Mouse (Mus musculus): ENCODE data around the gene Maml2. TPM values are rescaled to one million over a fixed set of nuclear protein-coding genes. Genes with fewer than 3 reads are reported as not detected.

The Maml2 gene
- polyA plus RNA-seq, 1 experiment from 2014 or later: 6.3 TPM

DNA sequence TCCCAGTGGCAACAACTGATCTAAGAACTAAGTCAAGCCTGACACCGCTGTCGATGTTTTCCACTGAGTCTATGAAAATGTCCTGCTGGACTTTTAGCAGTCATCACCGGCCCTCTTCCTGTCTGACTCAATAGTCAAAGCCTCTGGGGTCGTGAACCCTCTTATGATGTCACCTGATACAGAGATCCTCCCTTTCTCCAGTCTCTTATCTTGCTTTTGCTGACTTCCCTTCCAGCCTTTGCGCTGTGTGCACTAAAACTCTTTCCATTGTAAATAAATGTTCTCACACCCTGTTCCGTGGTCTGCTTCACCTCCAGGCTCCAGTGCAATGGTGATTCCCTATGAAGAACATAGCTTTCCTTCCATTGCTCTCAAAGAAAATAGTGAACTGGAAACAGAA lies 132.5 kb downstream of the Maml2 start:
- Histone ChIP-seq H3K4me1 (ENCODE audit: control insufficient read depth, insufficient read depth, low read length) (peaks cover 18% of the 10 kb centered on the region; the same call in 1 of the 2 replicates), H3K4me3 (ENCODE audit: low read depth, low read length) (no peak overlapping the region), H3K9ac (ENCODE audit: low read length) (no peak overlapping the region), H3K27me3 (replicated peaks; ENCODE audit: control insufficient read depth, insufficient read depth, low read length) (no peaks in the 10 kb centered on the region), H3K27ac (ENCODE audit: low read depth, low read length) (no peak overlapping the region), H3K4me2 (ENCODE audit: low read length) (no peak overlapping the region), H3K9me3 (replicated peaks; ENCODE audit: control insufficient read depth, low read length) (no peaks in the 10 kb centered on the region), H3K36me3 (ENCODE audit: control insufficient read depth, insufficient read depth, low read length) (no peaks in the 10 kb centered on the region)
- DNase-seq (ENCODE audit: low spot score) (no peak), ATAC-seq (no peak)
- 94% methylated on average over 6 of the region's 6 CpGs for WGBS

DNA sequence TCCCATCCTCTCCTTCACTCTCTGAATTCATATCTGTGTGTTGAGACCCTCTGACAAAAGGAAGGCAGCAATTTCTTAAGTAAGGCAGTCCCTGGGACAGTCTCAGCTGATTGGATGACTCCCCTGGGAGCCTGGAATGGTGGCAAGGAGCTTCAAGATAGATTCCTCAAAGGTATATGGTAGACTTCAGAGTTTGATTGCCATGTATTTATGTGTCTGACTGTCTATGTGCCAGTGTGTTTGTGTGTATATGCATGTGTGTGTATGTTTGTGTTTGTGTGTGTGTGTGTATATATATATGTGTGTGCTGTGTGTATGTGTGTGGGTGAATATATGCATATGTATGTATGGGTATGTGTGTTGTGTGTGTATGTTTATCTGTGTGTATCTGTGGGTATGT lies 133.0 kb downstream of the Maml2 start:
- no peak for ATAC-seq

DNA sequence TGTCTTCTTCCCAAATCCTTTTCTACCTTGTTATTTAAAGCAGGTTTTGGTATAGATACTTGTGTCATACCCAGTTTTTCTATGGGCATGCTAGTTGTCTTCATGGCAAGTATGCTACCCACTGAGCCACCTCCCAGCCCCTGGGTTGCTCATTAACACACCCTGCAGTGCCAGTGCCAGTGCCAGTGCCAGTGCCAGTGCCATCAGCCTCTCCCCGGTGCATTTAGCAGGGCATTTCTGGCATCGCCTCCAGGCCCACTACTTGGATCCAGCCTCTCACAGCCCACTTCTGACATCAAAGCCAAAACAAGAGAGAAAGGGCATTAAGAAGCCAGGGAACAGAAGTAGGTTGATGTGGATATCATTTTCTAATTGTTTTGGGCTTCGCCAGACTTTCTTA lies 133.9 kb downstream of the Maml2 start:
- H3K9ac ChIP-seq (ENCODE audit: low read length): no peak overlapping the region
- H3K4me3 ChIP-seq (ENCODE audit: low read depth, low read length): no peak overlapping the region
- H3K9me3 ChIP-seq (replicated peaks; ENCODE audit: control insufficient read depth, low read length): no peaks in the 10 kb centered on the region
- no peaks in the 10 kb centered on the region for H3K27me3 ChIP-seq (replicated peaks; ENCODE audit: control insufficient read depth, insufficient read depth, low read length)
- no peaks in the 10 kb centered on the region for H3K36me3 ChIP-seq (ENCODE audit: control insufficient read depth, insufficient read depth, low read length)
- no peak overlapping the region for H3K27ac ChIP-seq (ENCODE audit: low read depth, low read length)
- ATAC-seq (no peak), DNase-seq (ENCODE audit: low spot score) (no peak)
- H3K4me2 ChIP-seq (ENCODE audit: low read length): no peak overlapping the region
- 0 out of 2 replicates have a peak, but pooled peaks cover 7% of the 10 kb centered on the region for H3K4me1 ChIP-seq (ENCODE audit: control insufficient read depth, insufficient read depth, low read length)
- WGBS: 80% methylated on average over 3 of the region's 3 CpGs

More for the DNA sequence above, 133.0 kb downstream of the Maml2 start:
- H3K4me3 ChIP-seq (ENCODE audit: low read depth, low read length): no peak overlapping the region
- H3K27me3 ChIP-seq (replicated peaks; ENCODE audit: control insufficient read depth, insufficient read depth, low read length): no peaks in the 10 kb centered on the region
- H3K4me1 ChIP-seq (ENCODE audit: control insufficient read depth, insufficient read depth, low read length): peaks cover 15% of the 10 kb centered on the region; the same call in 1 of the 2 replicates
- no peak overlapping the region for H3K4me2 ChIP-seq (ENCODE audit: low read length)
- DNase-seq (ENCODE audit: low spot score): no peak
- H3K9ac ChIP-seq (ENCODE audit: low read length): no peak overlapping the region
- no peaks in the 10 kb centered on the region for H3K9me3 ChIP-seq (replicated peaks; ENCODE audit: control insufficient read depth, low read length)
- H3K27ac ChIP-seq (ENCODE audit: low read depth, low read length): no peak overlapping the region
- no peaks in the 10 kb centered on the region for H3K36me3 ChIP-seq (ENCODE audit: control insufficient read depth, insufficient read depth, low read length)

DNA sequence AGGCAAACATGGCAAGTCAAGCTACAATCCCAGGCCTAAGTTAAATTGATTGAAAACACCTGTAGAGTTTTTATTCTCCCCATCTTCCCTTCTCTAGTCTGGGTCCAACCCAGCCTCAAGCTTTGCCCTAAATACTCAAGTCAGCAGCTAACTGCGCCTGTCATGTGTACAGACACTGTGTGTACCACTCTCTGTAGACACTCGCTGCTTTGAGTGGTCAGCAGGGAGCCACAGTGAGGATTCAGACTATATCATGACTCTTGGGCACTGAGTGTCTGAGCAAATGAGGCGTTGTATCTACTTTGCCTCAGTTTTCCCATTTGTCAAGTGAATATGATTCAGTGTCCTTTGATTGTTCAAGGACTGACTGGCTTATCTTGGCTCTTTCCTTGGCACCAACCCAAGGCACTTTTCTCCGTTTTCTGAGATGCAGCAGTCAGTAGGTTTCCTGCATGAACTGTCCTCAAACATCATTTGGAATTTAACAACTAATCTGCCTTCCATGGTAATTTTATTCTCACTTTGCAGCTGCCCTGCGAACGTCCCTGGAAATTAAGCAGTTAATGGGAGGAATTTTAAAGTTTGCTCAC lies 135.8 kb downstream of the Maml2 start:
- no peak for DNase-seq (ENCODE audit: low spot score)
- H3K9me3 ChIP-seq (replicated peaks; ENCODE audit: control insufficient read depth, low read length): no peaks in the 10 kb centered on the region
- 87% methylated on average over 6 of the region's 6 CpGs for WGBS
- no peak overlapping the region for H3K4me3 ChIP-seq (ENCODE audit: low read depth, low read length)
- H3K36me3 ChIP-seq (ENCODE audit: control insufficient read depth, insufficient read depth, low read length): no peaks in the 10 kb centered on the region
- no peak overlapping the region for H3K9ac ChIP-seq (ENCODE audit: low read length)
- no peak overlapping the region for H3K27ac ChIP-seq (ENCODE audit: low read depth, low read length)
- H3K4me1 ChIP-seq (ENCODE audit: control insufficient read depth, insufficient read depth, low read length): no peaks in the 10 kb centered on the region
- ATAC-seq: no peak
- H3K27me3 ChIP-seq (replicated peaks; ENCODE audit: control insufficient read depth, insufficient read depth, low read length): no peaks in the 10 kb centered on the region
- H3K4me2 ChIP-seq (ENCODE audit: low read length): no peak overlapping the region

DNA sequence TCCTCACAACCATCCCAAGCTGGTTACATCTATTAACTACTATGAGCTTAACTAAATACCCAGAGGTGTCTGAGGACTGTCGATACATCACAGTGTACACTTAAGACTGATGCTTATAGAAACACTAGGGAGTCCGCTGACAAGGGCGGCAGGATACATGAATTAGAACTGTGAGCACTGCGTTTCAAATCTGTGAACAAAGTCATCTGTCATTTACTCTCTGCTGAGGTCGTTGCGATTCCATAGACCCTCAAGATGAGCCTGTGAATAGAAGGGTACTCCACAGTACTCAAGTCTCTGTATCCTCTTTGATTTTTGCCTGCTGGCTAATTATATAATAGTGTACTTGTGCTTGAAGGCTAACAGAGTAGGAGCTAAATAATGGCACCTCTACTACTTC lies 143.2 kb downstream of the Maml2 start:
- no peak overlapping the region for H3K4me2 ChIP-seq (ENCODE audit: low read length)

DNA sequence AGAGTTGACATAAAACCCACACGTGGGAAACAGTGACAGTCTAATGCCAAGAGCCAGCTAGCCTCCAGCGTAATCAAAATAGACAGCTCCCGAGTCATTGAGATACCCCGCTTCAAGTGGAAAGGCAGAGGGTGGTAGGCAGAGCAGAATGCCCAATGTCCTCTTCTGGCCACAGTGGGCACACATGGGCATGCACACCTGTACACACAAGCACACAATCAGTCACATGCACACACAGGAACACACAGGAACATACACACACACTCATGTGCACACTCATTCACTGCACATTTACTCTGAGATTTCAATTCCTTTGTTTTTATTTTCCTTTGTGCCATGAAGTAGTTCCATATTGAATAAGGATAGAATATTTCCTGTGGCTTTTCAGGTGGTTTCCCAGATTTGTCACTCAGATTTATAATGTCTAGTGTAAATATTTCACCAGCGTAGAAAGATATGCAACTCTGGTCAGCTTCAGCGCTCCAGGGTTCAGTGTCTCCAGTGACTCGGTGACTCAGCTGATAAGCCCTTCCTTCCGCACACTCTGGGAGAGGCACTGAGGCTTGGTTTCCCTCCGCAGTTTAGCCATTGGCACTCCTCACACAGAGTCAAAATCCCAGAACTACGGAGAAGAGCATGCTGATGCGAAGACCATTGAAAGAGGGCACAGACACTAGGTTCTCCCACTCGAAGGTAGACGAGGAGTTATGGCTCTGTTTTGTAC lies 144.4 kb downstream of the Maml2 start:
- H3K27me3 ChIP-seq (replicated peaks; ENCODE audit: control insufficient read depth, insufficient read depth, low read length): no peaks in the 10 kb centered on the region
- H3K9ac ChIP-seq (ENCODE audit: low read length): no peak overlapping the region
- no peak for DNase-seq (ENCODE audit: low spot score)
- H3K27ac ChIP-seq (ENCODE audit: low read depth, low read length): no peak overlapping the region
- no peaks in the 10 kb centered on the region for H3K4me1 ChIP-seq (ENCODE audit: control insufficient read depth, insufficient read depth, low read length)
- no peaks in the 10 kb centered on the region for H3K9me3 ChIP-seq (replicated peaks; ENCODE audit: control insufficient read depth, low read length)
- no peaks in the 10 kb centered on the region for H3K36me3 ChIP-seq (ENCODE audit: control insufficient read depth, insufficient read depth, low read length)
- H3K4me3 ChIP-seq (ENCODE audit: low read depth, low read length): no peak overlapping the region
- no peak for ATAC-seq
- H3K4me2 ChIP-seq (ENCODE audit: low read length): no peak overlapping the region
- 86% methylated on average over 13 of the region's 13 CpGs for WGBS

More for the DNA sequence above, 143.2 kb downstream of the Maml2 start:
- H3K9ac ChIP-seq (ENCODE audit: low read length): no peak overlapping the region
- no peaks in the 10 kb centered on the region for H3K36me3 ChIP-seq (ENCODE audit: control insufficient read depth, insufficient read depth, low read length)
- no peaks in the 10 kb centered on the region for H3K27me3 ChIP-seq (replicated peaks; ENCODE audit: control insufficient read depth, insufficient read depth, low read length)
- H3K9me3 ChIP-seq (replicated peaks; ENCODE audit: control insufficient read depth, low read length): no peaks in the 10 kb centered on the region
- no peak overlapping the region for H3K27ac ChIP-seq (ENCODE audit: low read depth, low read length)
- no peak for ATAC-seq
- H3K4me1 ChIP-seq (ENCODE audit: control insufficient read depth, insufficient read depth, low read length): no peaks in the 10 kb centered on the region
- no peak overlapping the region for H3K4me3 ChIP-seq (ENCODE audit: low read depth, low read length)
- WGBS: 56% methylated on average over 6 of the region's 6 CpGs
- DNase-seq (ENCODE audit: low spot score): no peak

DNA sequence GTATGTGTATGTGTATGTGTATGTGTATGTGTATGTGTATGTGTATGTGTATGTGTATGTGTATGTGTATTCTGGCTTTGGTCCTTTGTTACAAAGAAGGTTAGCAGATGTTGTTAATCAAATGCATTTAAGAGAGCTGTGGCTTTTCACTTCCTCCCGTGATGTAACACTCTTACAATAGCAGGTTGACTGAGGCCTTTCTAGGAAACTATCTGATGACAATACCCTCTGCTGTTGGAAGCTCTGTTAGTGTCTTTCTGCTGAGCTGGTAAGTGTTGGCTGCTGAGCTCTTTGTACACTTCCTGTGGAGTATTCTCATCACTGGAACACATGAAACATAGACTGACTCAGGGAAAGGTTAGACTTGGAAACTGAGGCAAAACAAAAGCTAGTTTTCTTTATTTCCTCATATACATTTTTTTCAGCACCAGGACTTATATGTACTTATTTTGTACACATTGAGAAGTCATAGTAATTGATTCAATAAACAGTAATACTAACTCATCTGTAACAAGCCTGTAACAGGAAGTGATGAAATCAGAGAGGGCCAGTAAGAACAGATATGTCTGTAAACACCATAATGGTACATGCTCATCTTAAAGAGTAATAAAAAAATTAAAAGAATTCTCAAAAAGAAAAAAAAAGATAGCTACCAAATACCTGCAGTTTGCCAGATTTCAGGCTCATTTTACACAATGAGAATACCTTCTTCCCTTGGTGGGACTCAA lies 145.9 kb downstream of the Maml2 start:
- H3K4me2 ChIP-seq (ENCODE audit: low read length): no peak overlapping the region
- H3K36me3 ChIP-seq (ENCODE audit: control insufficient read depth, insufficient read depth, low read length): no peaks in the 10 kb centered on the region
- no peak for DNase-seq (ENCODE audit: low spot score)
- H3K4me1 ChIP-seq (ENCODE audit: control insufficient read depth, insufficient read depth, low read length): no peaks in the 10 kb centered on the region
- WGBS: 77% methylated on average over 1 of the region's 1 CpGs
- H3K4me3 ChIP-seq (ENCODE audit: low read depth, low read length): no peak overlapping the region
- no peaks in the 10 kb centered on the region for H3K27me3 ChIP-seq (replicated peaks; ENCODE audit: control insufficient read depth, insufficient read depth, low read length)
- no peak overlapping the region for H3K9ac ChIP-seq (ENCODE audit: low read length)
- ATAC-seq: no peak
- H3K27ac ChIP-seq (ENCODE audit: low read depth, low read length): no peak overlapping the region
- H3K9me3 ChIP-seq (replicated peaks; ENCODE audit: control insufficient read depth, low read length): no peaks in the 10 kb centered on the region

DNA sequence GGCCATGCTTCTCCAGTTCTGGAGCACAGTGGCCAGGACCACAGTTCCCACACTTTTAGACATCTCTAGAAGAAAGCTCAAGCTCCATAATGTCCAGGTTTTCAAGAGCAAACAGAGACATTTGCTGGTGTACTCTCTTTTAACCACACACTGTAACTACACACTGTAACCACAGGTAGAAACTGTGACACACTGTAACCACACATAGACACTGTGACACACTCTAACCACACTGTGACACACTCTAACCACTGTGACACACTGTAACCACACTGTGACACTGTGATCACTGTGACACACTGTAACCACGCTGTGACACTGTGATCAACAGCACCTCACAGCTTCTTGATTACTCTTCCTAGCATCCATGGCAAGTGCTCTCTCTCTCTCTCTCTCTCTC lies 148.5 kb downstream of the Maml2 start:
- Histone ChIP-seq H3K4me1 (ENCODE audit: control insufficient read depth, insufficient read depth, low read length) (no peaks in the 10 kb centered on the region), H3K4me3 (ENCODE audit: low read depth, low read length) (no peak overlapping the region), H3K4me2 (ENCODE audit: low read length) (no peak overlapping the region), H3K27me3 (replicated peaks; ENCODE audit: control insufficient read depth, insufficient read depth, low read length) (no peaks in the 10 kb centered on the region), H3K27ac (ENCODE audit: low read depth, low read length) (no peak overlapping the region), H3K9me3 (replicated peaks; ENCODE audit: control insufficient read depth, low read length) (no peaks in the 10 kb centered on the region), H3K9ac (ENCODE audit: low read length) (no peak overlapping the region), H3K36me3 (ENCODE audit: control insufficient read depth, insufficient read depth, low read length) (no peaks in the 10 kb centered on the region)
- WGBS: 83% methylated on average over 1 of the region's 1 CpGs
- ATAC-seq (no peak), DNase-seq (ENCODE audit: low spot score) (no peak)
